Mouse (Mus musculus) lung, postnatal 0 days (tissue): Measurements from ENCODE around the gene Tmem136.

Experiments
- CTCF ChIP-seq: IDR thresholded peaks from 2 replicates; pipeline ENCODE4 v1.5.1; 2016; ENCODE audit warnings: antibody characterized with exemption, mild to moderate bottlenecking
- EP300 ChIP-seq: IDR thresholded peaks from 2 replicates; pipeline ENCODE4 v1.6.1; 2016; ENCODE audit warnings: antibody characterized with exemption, mild to moderate bottlenecking, control low read depth

- TF ChIP-seq CTCF = no peak
- no peak for TF ChIP-seq EP300
These were observed 34.6 kb upstream of the Tmem136 start for GRCm38 (mm10) chr9:43150957-43151356.
